Mouse (Mus musculus): ENCODE data around the gene Qsox1.

Qsox1 gene

DNA sequence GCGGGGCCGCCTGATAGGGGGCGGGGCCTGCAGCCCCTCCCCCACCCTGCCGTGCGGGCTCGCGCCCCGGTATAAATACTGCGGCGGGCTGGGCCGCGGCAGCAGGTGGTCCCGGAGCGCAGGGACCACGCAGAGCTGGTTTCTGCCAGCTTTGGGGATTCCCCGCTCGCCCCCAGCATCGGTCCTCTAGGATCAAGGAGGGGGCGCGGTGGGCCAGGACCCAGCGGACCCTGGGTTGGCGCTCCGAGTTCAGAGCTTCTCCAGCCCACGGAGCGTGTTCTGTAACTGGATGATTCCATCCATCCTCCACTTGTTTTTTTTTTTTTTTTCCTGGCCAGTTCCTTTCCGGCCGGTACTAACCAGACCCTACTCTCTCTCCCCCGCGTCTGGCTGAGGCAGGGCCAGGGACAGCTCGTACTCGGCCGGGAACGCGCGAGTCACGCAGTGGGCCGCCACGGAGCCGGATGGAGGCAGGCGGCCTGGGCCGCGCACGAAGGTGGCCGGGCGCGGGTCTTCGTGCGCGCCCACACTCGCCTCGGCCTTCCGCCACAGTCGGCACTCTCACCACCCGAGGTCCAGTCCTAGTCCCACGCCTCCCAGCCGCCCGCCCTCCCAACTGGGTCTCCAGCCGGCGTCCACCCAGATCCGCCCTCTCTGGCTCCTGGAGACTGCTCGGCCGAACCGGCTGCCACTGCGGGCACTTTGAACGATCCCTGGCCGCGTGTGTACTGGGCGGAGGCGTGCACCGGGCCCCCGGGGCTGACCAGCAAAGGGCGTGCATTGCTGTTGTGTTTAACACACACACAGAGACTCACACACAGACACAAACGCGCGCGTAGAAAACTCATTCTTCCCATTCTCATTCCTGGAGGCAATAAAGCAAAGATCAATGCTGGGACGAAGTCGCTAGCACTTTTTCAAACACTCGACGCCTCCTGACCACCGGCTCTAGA lies 70.0 kb downstream of the Qsox1 start:
- DNase-seq: peak; percentile 34 to 37

DNA sequence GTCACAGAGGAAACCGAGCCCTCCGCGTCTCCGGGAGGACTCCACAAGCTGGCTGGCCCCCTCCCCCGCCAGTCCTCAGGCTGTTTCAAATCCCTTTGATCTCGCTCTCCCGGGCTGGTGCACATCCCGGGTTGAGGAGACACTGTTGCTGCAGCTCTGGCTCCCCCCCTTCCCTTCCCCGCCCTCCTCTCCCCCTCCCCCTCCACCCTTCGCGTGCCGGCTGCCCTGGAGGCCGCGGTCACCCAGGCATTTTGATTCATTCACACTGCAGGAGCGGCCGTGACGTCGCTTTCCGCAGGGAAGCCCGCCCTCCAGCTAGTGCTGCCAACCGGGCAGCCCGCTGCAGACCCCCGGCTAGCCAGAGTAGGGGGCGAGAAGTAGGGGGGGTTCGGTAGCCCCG lies 70.7 kb downstream of the Qsox1 start:
- DNase-seq: no peak

DNA sequence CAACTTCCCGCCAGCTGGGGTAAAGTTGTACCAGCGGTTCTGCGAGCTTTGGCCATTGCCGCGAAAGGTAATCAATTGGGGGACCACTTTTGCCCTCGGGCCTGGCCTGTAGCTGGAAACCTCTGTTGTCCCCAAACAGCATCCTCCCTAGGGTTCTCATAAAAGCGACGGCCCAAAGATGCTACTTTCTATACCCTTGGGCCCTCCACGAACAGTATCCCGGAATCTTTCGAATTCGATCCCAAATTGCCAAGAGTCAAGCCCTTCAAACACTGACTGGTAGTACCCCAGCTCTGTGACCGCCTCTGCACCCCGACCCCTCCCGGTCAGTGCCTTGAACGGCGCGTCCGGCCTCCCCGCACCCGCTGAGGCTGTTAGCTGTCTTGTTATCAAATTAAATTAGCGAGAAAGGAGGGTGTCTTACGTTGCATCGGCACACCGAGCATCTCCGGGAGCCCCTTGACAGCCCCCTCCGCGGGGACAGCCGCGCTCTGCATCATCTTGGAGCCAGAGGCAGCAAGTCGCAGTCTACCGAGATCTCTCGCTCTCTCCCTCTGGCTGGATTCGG lies 71.2 kb downstream of the Qsox1 start:
- DNase-seq: peak in 1 of 2 experiments; percentile 18

DNA sequence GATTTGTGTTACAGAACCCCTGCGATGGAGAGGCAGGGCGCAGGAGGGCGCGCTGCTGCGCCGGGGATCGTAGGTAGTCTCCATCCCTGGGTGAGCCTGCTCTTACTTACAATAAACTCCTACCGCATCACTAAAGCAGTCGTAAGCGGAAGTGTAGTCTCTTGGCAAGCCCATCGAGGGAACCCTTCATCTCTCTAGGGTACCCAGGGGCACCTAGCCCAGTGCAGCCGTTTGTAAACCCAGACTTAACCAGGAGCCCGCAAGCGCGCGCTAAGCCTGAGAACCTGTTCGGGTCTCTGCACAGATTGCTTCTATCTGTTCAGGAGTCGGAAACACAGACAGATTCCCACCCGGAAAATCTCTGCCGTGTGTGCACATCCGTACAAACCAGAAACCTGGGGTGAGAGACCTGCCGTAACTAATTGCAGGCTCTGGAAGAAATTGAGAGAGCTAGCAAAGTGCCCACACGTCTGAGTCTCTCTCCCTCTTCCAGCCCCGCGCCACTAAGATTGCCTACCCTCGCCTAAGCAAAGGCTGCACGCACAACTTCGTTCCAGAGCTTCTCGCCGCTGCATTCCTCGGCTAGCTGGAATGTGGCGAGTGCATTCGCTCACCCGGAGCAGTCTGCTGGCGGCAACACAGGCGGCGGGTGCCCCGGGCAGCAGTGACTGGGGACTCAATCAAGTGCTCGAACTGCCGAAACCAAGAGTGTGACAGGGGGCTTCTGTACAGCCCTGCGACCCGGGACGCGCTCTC lies 71.9 kb downstream of the Qsox1 start:
- no peak for DNase-seq

DNA sequence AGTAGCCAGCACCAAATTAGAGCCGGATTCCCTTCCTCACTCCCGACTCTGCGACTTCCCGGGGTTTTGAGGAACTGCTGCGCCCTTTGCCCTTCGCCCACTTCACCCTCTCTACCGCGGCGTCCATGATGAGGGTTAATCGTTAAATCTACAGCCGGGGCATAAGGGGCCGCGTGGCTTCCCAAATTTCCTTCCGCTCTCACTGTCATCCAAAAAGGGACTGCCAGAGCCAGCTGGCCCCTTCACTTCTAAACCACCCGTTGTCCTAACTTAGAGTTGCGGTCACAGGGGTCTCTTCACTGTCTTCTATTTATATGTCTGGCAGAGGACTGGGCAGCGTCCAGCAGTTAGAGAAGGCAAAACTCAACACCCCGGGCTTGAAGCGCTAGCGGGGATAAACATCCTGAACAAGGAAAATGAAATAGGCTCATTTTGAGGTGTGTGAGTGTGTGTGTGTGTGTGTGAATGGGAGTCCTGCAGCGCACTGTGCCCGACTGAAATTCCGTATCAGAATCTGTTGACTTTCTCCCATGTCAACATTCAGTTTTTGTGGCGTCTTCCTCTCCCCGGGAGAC lies 74.8 kb downstream of the Qsox1 start:
- DNase-seq: no peak

DNA sequence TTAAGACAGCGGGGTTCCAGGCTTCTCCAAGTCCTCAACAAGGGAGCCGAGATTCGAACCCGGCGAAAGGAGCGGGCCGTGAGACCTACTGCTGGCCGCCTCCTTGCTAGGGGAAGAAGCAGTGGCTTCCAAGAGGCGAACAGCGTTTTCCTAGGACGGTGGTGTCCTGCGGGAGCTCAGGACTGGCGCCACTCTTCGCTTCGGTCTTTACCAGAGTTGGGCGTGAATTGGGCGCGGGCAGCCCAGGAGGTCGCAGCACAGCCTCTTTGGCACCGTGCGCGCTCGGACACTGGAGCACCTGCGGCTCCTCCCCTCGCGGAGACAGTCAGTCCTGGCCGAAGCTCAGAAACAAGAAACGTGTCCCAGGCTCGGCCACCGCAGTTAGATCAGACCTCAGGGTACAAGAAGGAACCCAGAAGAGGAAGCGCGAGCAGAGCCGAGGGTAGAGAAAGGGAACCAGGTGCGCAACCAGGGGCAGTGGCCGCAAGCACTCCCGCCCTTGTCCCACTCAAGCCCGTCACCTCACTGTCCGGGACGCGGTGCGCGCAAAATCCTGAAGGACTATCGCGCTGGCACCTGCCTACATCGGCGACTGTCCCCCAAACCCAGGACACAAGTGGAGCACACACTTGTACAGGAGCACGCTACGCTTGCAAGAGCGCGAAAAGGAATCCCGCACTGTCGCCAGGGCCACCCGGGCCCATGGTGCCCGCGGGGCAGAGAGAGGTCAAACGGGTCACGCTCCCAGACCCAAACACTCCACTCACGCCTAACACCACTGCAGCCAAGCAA lies 75.5 kb downstream of the Qsox1 start:
- DNase-seq: no peak

DNA sequence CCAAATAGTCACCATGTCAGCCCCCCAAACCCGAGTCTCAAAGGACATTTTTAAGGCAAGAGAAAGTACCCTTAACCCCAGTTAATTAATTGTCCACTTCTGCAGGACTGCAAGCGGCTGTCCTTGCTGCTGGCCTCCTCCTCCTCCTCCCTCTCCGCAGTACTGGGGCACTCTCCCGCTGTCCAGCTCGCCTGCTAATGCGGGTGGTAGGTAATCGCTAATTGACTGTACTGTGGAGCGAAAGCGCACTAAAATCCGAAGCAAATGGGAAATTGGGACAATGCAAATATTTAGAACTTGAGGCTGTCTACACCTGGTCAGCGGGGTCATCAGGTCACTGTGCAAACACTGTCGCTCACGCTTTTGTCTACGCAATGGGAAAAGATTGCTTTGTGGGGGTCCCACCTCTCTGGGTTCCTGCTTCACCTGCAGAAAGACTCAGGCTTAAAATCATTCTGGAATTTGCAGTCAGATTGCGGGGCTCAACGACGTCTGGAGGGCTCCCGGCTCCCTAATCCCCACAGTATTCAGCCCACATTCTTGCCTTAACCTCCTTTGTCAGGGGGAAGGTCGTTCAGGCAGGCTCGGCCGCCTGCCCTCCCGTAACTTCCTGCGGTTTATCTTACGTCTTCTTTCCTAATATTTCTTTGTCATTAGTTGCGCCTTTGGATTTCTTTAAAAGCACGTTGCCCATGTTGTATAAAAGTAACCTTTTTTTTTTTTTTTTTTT lies 76.4 kb downstream of the Qsox1 start:
- DNase-seq: no peak

DNA sequence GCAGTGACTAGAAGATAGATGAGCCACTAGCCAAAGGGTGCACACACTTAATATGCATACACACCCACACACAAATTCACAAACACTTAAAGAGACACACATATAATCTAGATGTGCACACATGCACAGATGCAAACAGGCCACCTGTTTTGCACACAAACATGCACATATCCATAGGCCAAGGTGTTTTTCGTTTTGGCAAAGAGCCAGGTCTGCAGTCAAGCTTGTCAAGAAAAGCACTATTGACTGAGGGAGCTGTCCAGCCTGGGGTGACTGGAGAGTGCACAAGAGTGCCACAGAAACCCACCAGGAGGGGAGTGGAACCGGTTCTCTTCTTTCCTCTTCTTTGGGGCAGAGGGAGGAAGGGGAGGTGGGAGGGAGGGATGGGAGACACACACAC lies 81.5 kb downstream of the Qsox1 start:
- no peak for DNase-seq

DNA sequence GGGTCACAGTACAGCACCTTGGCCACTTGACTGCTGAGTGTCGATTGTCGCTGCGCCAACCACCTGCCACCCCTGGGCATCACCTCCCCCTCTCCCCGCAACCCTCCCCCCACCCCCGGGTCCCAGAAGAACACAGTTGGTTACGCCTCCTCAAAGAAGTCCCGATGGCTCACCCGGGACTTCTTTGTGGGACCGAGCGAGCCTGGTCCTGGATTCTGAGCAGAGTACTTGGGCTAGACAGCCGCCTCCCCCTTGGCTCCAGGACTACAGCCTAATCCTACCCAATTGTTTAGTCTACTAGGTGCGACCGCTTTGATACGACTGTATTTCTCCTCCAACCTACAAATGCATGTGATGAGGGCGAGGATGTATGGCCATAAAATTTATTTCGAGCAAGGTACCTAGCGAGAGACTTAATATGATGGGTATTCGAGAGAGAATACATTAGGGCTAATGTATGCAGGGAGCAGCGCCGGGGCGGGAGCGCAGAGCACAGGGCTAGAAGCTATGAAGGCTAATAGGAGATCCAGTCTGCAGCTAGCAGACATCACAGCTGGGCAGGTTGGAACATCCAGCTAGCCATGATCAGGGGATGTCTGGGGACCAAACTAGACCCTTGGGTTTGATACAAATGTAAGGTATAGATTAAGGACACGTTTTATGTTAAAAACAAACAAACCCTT lies 83.4 kb downstream of the Qsox1 start:
- no peak for DNase-seq

DNA sequence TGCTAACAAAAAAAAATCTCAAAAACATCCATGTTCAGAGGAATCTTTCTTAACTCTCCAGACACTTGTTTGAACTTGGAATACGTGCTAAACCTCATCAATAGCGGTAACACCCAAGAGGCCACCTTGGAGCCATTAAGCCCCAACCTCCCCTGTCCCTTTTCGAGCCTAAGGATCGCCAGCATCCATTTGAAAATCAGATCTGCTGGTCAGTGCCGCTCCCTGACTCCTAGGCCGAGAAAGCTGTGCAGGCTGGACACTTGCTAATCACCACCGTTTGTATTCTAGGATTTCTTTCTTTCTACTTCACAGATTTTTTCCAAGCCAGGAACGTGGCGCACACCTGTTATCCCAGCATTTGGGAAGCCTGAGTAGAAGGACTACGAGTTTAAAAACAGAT lies 84.9 kb downstream of the Qsox1 start:
- no peak for DNase-seq

Measured in cerebellum, postnatal 25 days (tissue).